Mouse (Mus musculus): Measurements from ENCODE around the gene Smarcd1. TPM values are rescaled to one million over a fixed set of nuclear protein-coding genes. Genes with fewer than 3 reads are reported as not detected.

Gene Smarcd1
- total and polyA plus RNA-seq, 3 experiments, result 20.1 to 39.0 (median 20.6) TPM

GRCm38 (mm10) chr15:99717386-99718334 is 15.7 kb downstream of the Smarcd1 start, which contains the start of gene Gpd1:
Gene Gpd1, plus strand, starts transcription at chr15:99717515.
- Histone ChIP-seq H3K4me3 (peak within 1 kb of the TSS; percentile 30; the same call in 1 of the 2 replicates), H3K27me3 (ENCODE audit: control insufficient read depth, insufficient read depth, low read length) (no peaks in the 10 kb centered on the region), H3K4me1 (ENCODE audit: control insufficient read depth, insufficient read depth, low read length) (peaks cover 6% of the 10 kb centered on the region), H3K27ac (peak within 1 kb of the TSS; percentile 61), H3K79me2 (replicated peaks; ENCODE audit: control insufficient read depth, insufficient read depth, low read length) (no peaks in the 10 kb centered on the region), H3K9ac (ENCODE audit: low read depth, low read length) (peak within 1 kb of the TSS; percentile 32), H3K36me3 (ENCODE audit: control insufficient read depth, insufficient read depth, low read length) (no peaks in the 10 kb centered on the region)
- 52% methylated on average over 26 of the region's 26 CpGs for WGBS
- TF ChIP-seq POLR2A (IDR thresholded peaks at IDR 0.05; ENCODE audit: insufficient read depth, low read depth, low read length), result peak; percentile 83
- no peak for TF ChIP-seq EP300 (IDR thresholded peaks at IDR 0.05; ENCODE audit: insufficient read depth, low read depth, low read length)
- intact Hi-C loops (cut with DNase I), result no loop called here
- peak; percentile 58 to 73 for DNase-seq

GRCm38 (mm10) chr15:99718461-99719021 is 16.6 kb downstream of the Smarcd1 start:
- peak in 1 of 2 experiments; percentile 52 for DNase-seq
- 67% methylated on average over 9 of the region's 9 CpGs for WGBS

GRCm38 (mm10) chr15:99719865-99720264 is 17.9 kb downstream of the Smarcd1 start:
- peaks cover 20% of the 10 kb centered on the region for H3K4me1 ChIP-seq (ENCODE audit: control insufficient read depth, insufficient read depth, low read length)
- H3K27me3 ChIP-seq (ENCODE audit: control insufficient read depth, insufficient read depth, low read length), result no peaks in the 10 kb centered on the region
- 86% methylated on average over 8 of the region's 8 CpGs for WGBS
- H3K79me2 ChIP-seq (replicated peaks; ENCODE audit: control insufficient read depth, insufficient read depth, low read length), result no peaks in the 10 kb centered on the region
- H3K9ac ChIP-seq (ENCODE audit: low read depth, low read length), result no peak overlapping the region
- DNase-seq, result no peak
- TF ChIP-seq EP300 (IDR thresholded peaks at IDR 0.05; ENCODE audit: insufficient read depth, low read depth, low read length), result no peak
- no peak for TF ChIP-seq POLR2A (IDR thresholded peaks at IDR 0.05; ENCODE audit: insufficient read depth, low read depth, low read length)
- TF ChIP-seq CTCF (IDR thresholded peaks at IDR 0.05), result no peak
- H3K4me3 ChIP-seq, result no peak overlapping the region
- H3K27ac ChIP-seq, result no peak overlapping the region
- intact Hi-C loops (cut with DNase I), result no loop called here
- no peaks in the 10 kb centered on the region for H3K36me3 ChIP-seq (ENCODE audit: control insufficient read depth, insufficient read depth, low read length)

More at GRCm38 (mm10) chr15:99718461-99719021, 16.6 kb downstream of the Smarcd1 start:
- intact Hi-C loops (cut with DNase I), result no loop called here
- H3K9ac ChIP-seq (ENCODE audit: low read depth, low read length), result no peak overlapping the region
- H3K27me3 ChIP-seq (ENCODE audit: control insufficient read depth, insufficient read depth, low read length), result no peaks in the 10 kb centered on the region
- H3K27ac ChIP-seq, result no peak overlapping the region; the same call in 1 of the 2 replicates
- H3K36me3 ChIP-seq (ENCODE audit: control insufficient read depth, insufficient read depth, low read length), result no peaks in the 10 kb centered on the region
- peaks cover 12% of the 10 kb centered on the region for H3K4me1 ChIP-seq (ENCODE audit: control insufficient read depth, insufficient read depth, low read length)
- TF ChIP-seq EP300 (IDR thresholded peaks at IDR 0.05; ENCODE audit: insufficient read depth, low read depth, low read length) (0 out of 2 replicates have a peak, but pooled peaks have one; percentile 12), POLR2A (IDR thresholded peaks at IDR 0.05; ENCODE audit: insufficient read depth, low read depth, low read length) (no peak; the same call in 1 of the 2 replicates)
- H3K4me3 ChIP-seq, result no peak overlapping the region
- no peaks in the 10 kb centered on the region for H3K79me2 ChIP-seq (replicated peaks; ENCODE audit: control insufficient read depth, insufficient read depth, low read length)

GRCm38 (mm10) chr15:99721921-99722743 is 20.2 kb downstream of the Smarcd1 start:
- H3K27me3 ChIP-seq (ENCODE audit: control insufficient read depth, insufficient read depth, low read length), result no peaks in the 10 kb centered on the region
- 88% methylated on average over 25 of the region's 25 CpGs for WGBS
- peaks cover 14% of the 10 kb centered on the region for H3K4me1 ChIP-seq (ENCODE audit: control insufficient read depth, insufficient read depth, low read length)
- H3K27ac ChIP-seq, result no peak overlapping the region
- DNase-seq, result no peak
- no peak overlapping the region for H3K4me3 ChIP-seq
- no peak overlapping the region for H3K9ac ChIP-seq (ENCODE audit: low read depth, low read length)
- no peaks in the 10 kb centered on the region for H3K79me2 ChIP-seq (replicated peaks; ENCODE audit: control insufficient read depth, insufficient read depth, low read length)
- H3K36me3 ChIP-seq (ENCODE audit: control insufficient read depth, insufficient read depth, low read length), result peaks cover 3% of the 10 kb centered on the region; the same call in 1 of the 2 replicates
- intact Hi-C loops (cut with DNase I), result no loop called here
- no peak for TF ChIP-seq EP300 (IDR thresholded peaks at IDR 0.05; ENCODE audit: insufficient read depth, low read depth, low read length)
- TF ChIP-seq POLR2A (IDR thresholded peaks at IDR 0.05; ENCODE audit: insufficient read depth, low read depth, low read length), result no peak
- no peak for TF ChIP-seq CTCF (IDR thresholded peaks at IDR 0.05)

- H3K9ac ChIP-seq (ENCODE audit: low read depth, low read length), result no peak overlapping the region; the same call in 1 of the 2 replicates
- peaks cover 3% of the 10 kb centered on the region; the same call in 1 of the 2 replicates for H3K36me3 ChIP-seq (ENCODE audit: control insufficient read depth, insufficient read depth, low read length)
- peak in 1 of 2 experiments; percentile 34 for DNase-seq
- TF ChIP-seq POLR2A (IDR thresholded peaks at IDR 0.05; ENCODE audit: insufficient read depth, low read depth, low read length), result 0 out of 2 replicates have a peak, but pooled peaks have one; percentile 27
- TF ChIP-seq CTCF (IDR thresholded peaks at IDR 0.05), result no peak
- 0 out of 2 replicates have a peak, but pooled peaks have one; percentile 5 for TF ChIP-seq EP300 (IDR thresholded peaks at IDR 0.05; ENCODE audit: insufficient read depth, low read depth, low read length)
- H3K4me3 ChIP-seq, result no peak overlapping the region
- no peaks in the 10 kb centered on the region; the same call in 1 of the 2 replicates for H3K79me2 ChIP-seq (replicated peaks; ENCODE audit: control insufficient read depth, insufficient read depth, low read length)
- peak overlapping the region; percentile 95 for H3K27ac ChIP-seq
- intact Hi-C loops (cut with DNase I), result no loop called here
- 17% methylated on average over 10 of the region's 10 CpGs for WGBS
- H3K27me3 ChIP-seq (ENCODE audit: control insufficient read depth, insufficient read depth, low read length), result no peaks in the 10 kb centered on the region
- peaks cover 14% of the 10 kb centered on the region for H3K4me1 ChIP-seq (ENCODE audit: control insufficient read depth, insufficient read depth, low read length)
Observed at GRCm38 (mm10) chr15:99723120-99723514, 21.2 kb downstream of the Smarcd1 start.
